Mouse (Mus musculus): ENCODE data around the gene Rpl11.
"Not testable (repeated sequence)": the region's sequence is repeated elsewhere in the genome, so short reads cannot be mapped to it uniquely, and the experiment has no call there.

Rpl11 gene

GRCm38 (mm10) chr4:135980223-135980622 lies 73.0 kb downstream of the Rpl11 start:
- DNase-seq (ENCODE audit: low spot score in 2 of 2) = not testable (repeated sequence)

Measured in spleen, postnatal 4 days (tissue).